Mouse (Mus musculus) layer of hippocampus, adult 11-12 months (tissue): ENCODE results near the gene Ccdc162.

Source experiments
- DNase-seq: peaks from one replicate; pipeline ENCODE4 v3.0.0; 2022; ENCODE audit warnings: low spot score

Gene Ccdc162

DNA sequence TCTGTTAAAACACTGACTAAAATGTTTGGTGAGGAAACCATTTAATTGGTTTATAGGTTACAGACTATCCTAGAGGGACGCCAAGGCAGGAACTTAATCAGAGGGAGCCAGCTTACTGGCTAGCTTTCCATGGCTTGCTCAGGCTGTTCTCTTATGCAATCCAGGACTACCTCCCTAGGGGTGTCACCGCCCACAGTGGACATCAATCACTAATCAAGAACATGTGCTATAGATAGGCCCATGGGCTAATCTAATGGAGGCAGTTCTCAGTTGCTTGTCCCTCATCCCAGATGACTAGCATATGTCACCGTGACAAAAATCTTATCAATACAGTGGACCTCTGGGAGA lies 178.5 kb downstream of the Ccdc162 start:
- DNase-seq = no peak

DNA sequence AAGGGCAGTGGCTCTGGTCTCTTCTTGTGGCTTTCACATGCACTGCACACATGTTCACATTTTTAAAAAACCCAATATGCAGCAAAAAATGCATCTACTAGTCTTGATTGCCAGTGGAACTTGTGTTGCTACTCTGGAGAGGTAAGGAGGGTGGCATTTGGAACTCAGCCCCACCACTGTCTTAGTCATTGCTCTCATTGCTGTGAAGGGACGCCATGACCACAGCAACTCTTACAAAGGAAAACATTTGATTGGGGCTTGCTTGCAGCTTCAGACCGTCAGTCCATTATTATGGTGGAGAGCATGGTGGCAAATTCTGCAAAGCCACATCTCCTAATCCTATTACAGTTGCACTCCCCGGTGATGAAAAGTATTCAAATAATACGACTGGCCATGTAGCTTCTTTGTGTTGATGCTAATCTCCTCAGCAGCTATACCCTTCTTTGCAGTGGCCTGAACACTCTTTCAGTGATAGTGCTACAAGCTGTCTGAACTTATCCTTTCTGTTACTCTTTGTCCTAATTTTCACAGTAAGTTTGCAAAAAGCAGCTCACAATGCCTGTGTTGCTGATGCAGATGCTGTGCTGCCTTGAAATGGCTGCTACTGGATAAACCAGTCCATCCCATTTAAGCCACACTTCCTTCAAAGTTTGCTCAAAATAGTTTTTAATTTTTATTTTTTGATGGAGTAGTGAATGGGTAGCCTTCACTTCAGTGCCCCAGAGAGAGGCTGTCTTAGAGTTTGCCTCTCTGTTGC lies 179.0 kb downstream of the Ccdc162 start:
- DNase-seq = no peak

DNA sequence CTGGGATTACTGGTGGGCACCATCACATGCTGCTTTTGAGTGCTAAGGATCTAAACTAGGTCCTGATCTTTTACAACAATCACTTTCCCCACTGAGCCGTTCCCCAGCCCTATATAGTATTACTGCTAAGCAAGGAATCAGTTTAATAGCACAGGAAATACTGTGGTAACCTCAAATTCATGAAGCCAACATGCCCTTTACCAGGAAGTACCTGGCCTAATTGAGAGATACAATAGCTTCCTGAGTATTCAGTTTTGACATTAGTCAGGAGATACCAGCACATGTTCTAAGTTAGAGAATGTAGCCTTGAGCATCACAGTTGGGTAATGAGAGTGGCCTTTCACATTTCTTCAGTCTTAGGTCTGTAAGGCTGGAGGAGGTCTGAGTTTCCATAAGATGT lies 179.7 kb downstream of the Ccdc162 start:
- no peak for DNase-seq

GRCm38 (mm10) chr10:41535991-41536390 lies 180.4 kb downstream of the Ccdc162 start:
- no peak for DNase-seq

- no peak for DNase-seq
Measured at GRCm38 (mm10) chr10:41529972-41530371, 186.5 kb downstream of the Ccdc162 start.

GRCm38 (mm10) chr10:41525696-41526095 lies 190.7 kb downstream of the Ccdc162 start:
- DNase-seq = no peak

DNA sequence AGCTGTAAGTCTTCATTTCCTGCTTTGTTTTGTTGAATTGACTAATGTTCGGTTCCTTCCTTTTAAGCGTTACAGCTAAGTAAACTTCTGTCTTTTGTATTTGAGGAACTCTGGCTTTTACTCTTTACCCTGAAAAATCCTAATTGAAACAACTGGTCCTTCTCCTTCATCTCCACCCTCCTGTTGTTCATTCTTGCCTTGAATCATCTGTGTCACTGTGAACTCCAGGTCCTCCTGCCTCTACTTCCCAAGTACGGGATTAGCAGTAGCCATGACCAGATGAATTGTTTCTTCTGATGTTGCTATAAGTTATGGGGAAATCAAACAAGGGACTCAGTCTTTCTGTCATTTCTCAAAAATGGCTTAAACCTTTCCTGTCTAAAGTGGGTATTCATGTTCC lies 193.0 kb downstream of the Ccdc162 start:
- no peak for DNase-seq

- no peak for DNase-seq
Measured at GRCm38 (mm10) chr10:41520410-41520673, 196.1 kb downstream of the Ccdc162 start.

- DNase-seq = peak; percentile 51
Measured at GRCm38 (mm10) chr10:41519640-41520409, 196.6 kb downstream of the Ccdc162 start.

- DNase-seq = peak; percentile 92
Measured at GRCm38 (mm10) chr10:41518981-41519618, 197.3 kb downstream of the Ccdc162 start, which contains the start of gene Cd164. TSS of gene Cd164 (plus strand) at chr10:41519414.

GRCm38 (mm10) chr10:41518508-41518980 lies 197.9 kb downstream of the Ccdc162 start:
- peak; percentile 82 for DNase-seq

- no peak for DNase-seq
Measured at GRCm38 (mm10) chr10:41514921-41515320, 201.5 kb downstream of the Ccdc162 start.

DNA sequence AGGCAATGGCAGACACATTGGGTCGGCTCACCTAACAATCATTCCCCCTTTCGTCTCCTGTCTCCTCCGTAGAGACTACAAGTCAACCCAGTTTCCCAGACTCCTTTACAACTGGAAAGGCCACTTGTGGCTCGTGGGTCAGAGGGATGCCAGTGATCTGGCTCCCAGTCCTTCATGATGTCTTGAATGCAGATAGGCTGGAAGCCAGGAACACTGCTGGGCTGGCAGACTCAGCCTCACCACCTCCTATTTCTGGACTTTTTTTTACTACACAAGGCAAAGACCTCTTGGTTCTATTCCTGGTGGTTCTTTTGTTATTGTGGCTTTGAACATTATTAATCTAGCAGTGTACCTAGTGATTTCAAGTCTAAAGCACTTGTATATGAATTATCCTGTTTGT lies 202.1 kb downstream of the Ccdc162 start:
- DNase-seq = no peak

DNA sequence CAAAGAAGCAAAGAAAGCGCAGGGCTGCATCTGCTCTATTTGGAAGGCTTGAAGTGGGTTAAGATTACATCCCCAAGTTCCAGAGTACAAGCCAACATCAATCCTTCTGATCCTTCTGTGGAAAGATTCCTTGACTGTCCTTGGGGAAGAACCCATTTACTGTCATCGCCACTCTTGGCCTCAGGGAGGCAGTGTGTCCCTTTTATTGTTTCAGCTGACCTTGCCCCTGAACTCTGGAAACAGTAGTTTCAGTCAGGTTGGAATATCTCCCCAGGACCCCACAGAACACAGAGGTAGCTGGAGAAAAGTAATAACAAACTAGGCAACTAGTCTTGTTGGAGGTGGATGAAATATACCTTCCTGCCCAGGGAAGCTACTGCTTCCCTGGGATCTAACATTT lies 207.3 kb downstream of the Ccdc162 start:
- no peak for DNase-seq

GRCm38 (mm10) chr10:41505446-41505845 lies 211.0 kb downstream of the Ccdc162 start:
- DNase-seq = peak; percentile 80

- DNase-seq = no peak
Measured at GRCm38 (mm10) chr10:41504996-41505395, 211.4 kb downstream of the Ccdc162 start.

GRCm38 (mm10) chr10:41500941-41501340 lies 215.5 kb downstream of the Ccdc162 start:
- DNase-seq = no peak

GRCm38 (mm10) chr10:41491111-41491510 lies 225.3 kb downstream of the Ccdc162 start:
- no peak for DNase-seq

GRCm38 (mm10) chr10:41490518-41490873 lies 225.9 kb downstream of the Ccdc162 start:
- DNase-seq = no peak

DNA sequence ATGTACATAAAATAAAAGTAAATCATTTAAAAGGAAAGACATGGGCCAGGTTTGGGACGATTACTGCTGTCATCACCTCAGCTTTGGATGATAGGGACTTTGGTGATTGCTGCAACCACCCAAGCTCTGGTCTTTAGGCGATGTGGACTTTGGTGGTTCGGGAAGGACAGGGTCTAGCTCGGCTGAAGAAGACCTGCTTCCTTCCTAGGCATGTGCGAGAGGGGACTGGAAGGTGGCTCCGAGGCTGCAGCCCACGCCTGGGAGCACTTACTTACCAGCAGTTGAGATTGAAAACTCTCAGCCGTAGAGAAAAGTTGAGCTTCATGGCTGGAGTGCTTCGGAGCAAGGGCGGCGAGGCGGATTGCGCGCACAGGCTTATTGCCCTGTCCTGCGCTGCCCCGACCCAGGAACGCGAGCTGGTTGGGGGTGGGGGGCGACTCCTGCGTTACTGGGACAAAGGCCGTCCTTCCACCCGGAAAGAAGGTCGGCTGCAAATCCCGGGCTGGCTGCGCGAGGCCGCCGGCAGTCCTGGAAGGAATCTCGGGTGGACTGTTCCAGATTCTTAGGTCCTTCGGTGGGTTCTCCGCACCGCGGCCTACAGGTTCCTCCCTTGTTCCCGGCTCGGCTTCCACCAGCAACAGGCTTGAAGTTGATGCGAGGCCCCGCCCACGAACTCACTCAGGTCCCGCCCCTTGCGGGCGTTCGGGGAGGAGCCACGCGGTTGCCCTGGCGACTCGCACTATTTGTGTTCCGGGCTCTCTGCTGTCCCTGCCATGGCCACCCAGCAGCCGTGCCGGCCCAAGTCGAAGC lies 226.5 kb downstream of the Ccdc162 start, which contains the start of the genes Smpd2 and Ppil6:
Gene Smpd2 (minus strand): TSS at position 662 of the 810 bp plus-strand sequence.
Gene Ppil6 (plus strand): TSS at position 732 of the 810 bp plus-strand sequence.
- peak; percentile 94 for DNase-seq

- no peak for DNase-seq
Measured at GRCm38 (mm10) chr10:41489294-41489693, 227.1 kb downstream of the Ccdc162 start.

DNA sequence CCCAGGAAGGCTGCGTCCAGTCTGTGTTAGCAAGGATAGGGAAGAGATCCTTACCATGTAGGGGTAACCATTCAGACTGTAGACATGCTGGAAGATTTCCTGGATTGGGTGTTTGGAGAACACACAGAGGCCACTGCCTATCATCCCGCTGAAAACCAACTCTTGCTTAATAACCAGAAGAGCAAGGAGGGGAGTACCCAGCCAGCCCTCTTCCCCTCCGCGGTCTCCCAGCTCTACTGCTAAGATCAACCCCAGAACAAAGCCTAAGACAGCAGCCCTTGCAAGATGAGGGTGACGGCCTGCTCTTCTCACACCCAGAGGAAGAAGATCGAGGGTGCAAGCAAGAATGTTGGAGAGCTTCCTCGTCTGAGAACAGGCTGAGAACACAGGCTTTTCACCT lies 227.6 kb downstream of the Ccdc162 start:
- no peak for DNase-seq
